Mouse (Mus musculus) stomach, postnatal 0 days (tissue): ENCODE results near the gene Hist1h3g.

ENCODE experiments used
- CTCF ChIP-seq: IDR thresholded peaks from 2 replicates; pipeline ENCODE4 v1.5.1; 2016; ENCODE audit warnings: antibody characterized with exemption, low read depth, mild to moderate bottlenecking, moderate library complexity
- EP300 ChIP-seq: optimal IDR thresholded peaks from 2 replicates; pipeline ENCODE3; 2016; ENCODE audit warnings: antibody characterized with exemption

- TF ChIP-seq CTCF (no peak), EP300 (no peak)
These were observed 17.7 kb downstream of the Hist1h3g start, which contains the start of gene Hist1h1d for GRCm38 (mm10) chr13:23552962-23553361.
